In genomic region chr1:121343966-121344365, GRCm38 (mm10) we compare ENCODE assay signal across 18 mouse cellular contexts. TPM values are rescaled to one million over a fixed set of nuclear protein-coding genes. Genes with fewer than 3 reads are reported as not detected.
DNase-seq lines count a peak whose midpoint lies in the region; ATAC-seq and TF ChIP-seq lines count a peak whose summit lies in the region.
"Had no signal": no experiment of that assay in that cellular context is flagged by ENCODE, and none has a peak within 500 bp of the region (broad histone marks: within the 10 kb centered on the region; RNA-seq: fewer than 3 reads in every experiment).

No protein-coding gene starts in this region.

- peak; percentile 47 for DNase-seq in liver, adult 2 months (ENCODE audit: extremely low read depth, low read depth, low spot score)
- peak; percentile 64 for DNase-seq in lung, postnatal 0 days (ENCODE audit: low spot score)
- no peak for DNase-seq in lung, postnatal 36 days
- no peak for DNase-seq in stomach, postnatal 0 days (ENCODE audit: low spot score)
- DNase-seq in B cell, adult 2 months, result no peak
- DNase-seq: adrenal gland, adult 8-10 months; adrenal gland, postnatal 36 days; cerebellum, adult 2 months; cerebellum, postnatal 10 days; forebrain, postnatal 0 days; gastrocnemius, postnatal 14 days; heart, postnatal 36 days had no signal

- H3K79me2 ChIP-seq in liver, adult 2 months (ENCODE audit: control insufficient read depth, insufficient read depth, low read length), result no peaks in the 10 kb centered on the region

- H3K27me3 ChIP-seq in liver, adult 2 months (ENCODE audit: control insufficient read depth, insufficient read depth, low read length), result no peaks in the 10 kb centered on the region
- no peaks in the 10 kb centered on the region for H3K27me3 ChIP-seq in liver, embryonic 12.5 days (replicated peaks)
- H3K27me3 ChIP-seq in lung, postnatal 0 days (replicated peaks; ENCODE audit: insufficient read depth, low read length), result no peaks in the 10 kb centered on the region
- no peaks in the 10 kb centered on the region for H3K27me3 ChIP-seq in stomach, embryonic 14.5 days (ENCODE audit: control insufficient read depth, insufficient read depth, low read length)
- no peaks in the 10 kb centered on the region for H3K27me3 ChIP-seq in stomach, postnatal 0 days (ENCODE audit: control insufficient read depth, insufficient read depth, low read length)
- H3K27me3 ChIP-seq: forebrain, embryonic 13.5 days; heart, embryonic 13.5 days; hindbrain, embryonic 12.5 days had no signal

- no peak overlapping the region for H3K4me2 ChIP-seq in liver, embryonic 12.5 days
- no peak overlapping the region for H3K4me2 ChIP-seq in lung, postnatal 0 days (replicated peaks; ENCODE audit: low read depth, low read length)
- H3K4me2 ChIP-seq in stomach, embryonic 14.5 days (replicated peaks; ENCODE audit: low read depth, low read length), result no peak overlapping the region
- no peak overlapping the region for H3K4me2 ChIP-seq in stomach, postnatal 0 days (replicated peaks; ENCODE audit: low read depth)
- H3K4me2 ChIP-seq: forebrain, embryonic 13.5 days; heart, embryonic 13.5 days; hindbrain, embryonic 12.5 days had no signal

- no peak for TF ChIP-seq CTCF in liver, adult 2 months (IDR thresholded peaks at IDR 0.05; ENCODE audit: low read depth, low read length)
- TF ChIP-seq CTCF in lung, postnatal 0 days (IDR thresholded peaks at IDR 0.05), result no peak
- no peak for TF ChIP-seq CTCF in stomach, postnatal 0 days (IDR thresholded peaks at IDR 0.05; ENCODE audit: low read depth)

- no peaks in the 10 kb centered on the region for H3K9me3 ChIP-seq in liver, embryonic 12.5 days (replicated peaks)
- no peaks in the 10 kb centered on the region for H3K9me3 ChIP-seq in lung, postnatal 0 days (ENCODE audit: low read length)
- no peaks in the 10 kb centered on the region for H3K9me3 ChIP-seq in stomach, embryonic 14.5 days (ENCODE audit: control insufficient read depth, low read depth, low read length)
- no peaks in the 10 kb centered on the region for H3K9me3 ChIP-seq in stomach, postnatal 0 days (ENCODE audit: control insufficient read depth, low read length)
- H3K9me3 ChIP-seq: embryonic facial prominence, embryonic 10.5 days; forebrain, embryonic 13.5 days; heart, embryonic 13.5 days; hindbrain, embryonic 12.5 days had no signal

- H3K36me3 ChIP-seq in liver, adult 2 months (ENCODE audit: control insufficient read depth, insufficient read depth, low read length), result no peaks in the 10 kb centered on the region
- H3K36me3 ChIP-seq in liver, embryonic 12.5 days, result no peaks in the 10 kb centered on the region
- H3K36me3 ChIP-seq in lung, postnatal 0 days (ENCODE audit: insufficient read depth, low read length), result no peaks in the 10 kb centered on the region
- no peaks in the 10 kb centered on the region for H3K36me3 ChIP-seq in stomach, embryonic 14.5 days (ENCODE audit: control insufficient read depth, insufficient read depth, low read length)
- no peaks in the 10 kb centered on the region for H3K36me3 ChIP-seq in stomach, postnatal 0 days (ENCODE audit: control insufficient read depth, insufficient read depth, low read length)
- H3K36me3 ChIP-seq: embryonic facial prominence, embryonic 10.5 days; heart, embryonic 13.5 days; hindbrain, embryonic 12.5 days had no signal

- no peak for TF ChIP-seq EP300 in lung, postnatal 0 days (IDR thresholded peaks at IDR 0.05)
- no peak for TF ChIP-seq EP300 in stomach, postnatal 0 days (optimal IDR thresholded peaks at IDR 0.05)

- H3K27ac ChIP-seq in liver, adult 2 months (replicated peaks; ENCODE audit: insufficient read depth, low read depth, low read length), result no peak overlapping the region
- no peak overlapping the region for H3K27ac ChIP-seq in liver, embryonic 12.5 days
- no peak overlapping the region for H3K27ac ChIP-seq in lung, postnatal 0 days (ENCODE audit: low read length)
- no peak overlapping the region for H3K27ac ChIP-seq in stomach, embryonic 14.5 days (ENCODE audit: low read length)
- H3K27ac ChIP-seq in stomach, postnatal 0 days (replicated peaks), result 0 out of 2 replicates have a peak overlapping the region, but pooled peaks have one; percentile 45
- H3K27ac ChIP-seq: embryonic facial prominence, embryonic 10.5 days; forebrain, embryonic 13.5 days; heart, embryonic 13.5 days; hindbrain, embryonic 12.5 days had no signal

- no peak for TF ChIP-seq POLR2A in liver, adult 2 months (IDR thresholded peaks at IDR 0.05; ENCODE audit: extremely low read depth, insufficient read depth, low read length)

- peaks cover 9% of the 10 kb centered on the region for H3K4me1 ChIP-seq in liver, adult 2 months (ENCODE audit: control insufficient read depth, insufficient read depth, low read length)
- H3K4me1 ChIP-seq in liver, embryonic 12.5 days, result no peaks in the 10 kb centered on the region
- no peaks in the 10 kb centered on the region for H3K4me1 ChIP-seq in lung, postnatal 0 days (ENCODE audit: insufficient read depth, low read depth, low read length)
- no peaks in the 10 kb centered on the region for H3K4me1 ChIP-seq in stomach, embryonic 14.5 days (ENCODE audit: control insufficient read depth, insufficient read depth, low read length)
- H3K4me1 ChIP-seq in stomach, postnatal 0 days (replicated peaks; ENCODE audit: control insufficient read depth, insufficient read depth), result no peaks in the 10 kb centered on the region
- H3K4me1 ChIP-seq: embryonic facial prominence, embryonic 10.5 days; forebrain, embryonic 13.5 days; heart, embryonic 13.5 days; hindbrain, embryonic 12.5 days had no signal

- no peak overlapping the region for H3K4me3 ChIP-seq in liver, adult 2 months (ENCODE audit: insufficient read depth, low read depth, low read length)
- H3K4me3 ChIP-seq in liver, embryonic 12.5 days, result no peak overlapping the region
- H3K4me3 ChIP-seq in lung, postnatal 0 days (ENCODE audit: low read depth, low read length), result no peak overlapping the region
- H3K4me3 ChIP-seq in stomach, embryonic 14.5 days (ENCODE audit: low read depth, low read length), result no peak overlapping the region
- H3K4me3 ChIP-seq in stomach, postnatal 0 days (ENCODE audit: low read depth, low read length), result no peak overlapping the region
- H3K4me3 ChIP-seq: embryonic facial prominence, embryonic 10.5 days; forebrain, embryonic 13.5 days; heart, embryonic 13.5 days; hindbrain, embryonic 12.5 days had no signal

- H3K9ac ChIP-seq in liver, adult 2 months (ENCODE audit: low read depth, low read length), result no peak overlapping the region
- no peak overlapping the region for H3K9ac ChIP-seq in liver, embryonic 12.5 days
- H3K9ac ChIP-seq in lung, postnatal 0 days (replicated peaks; ENCODE audit: low read depth), result no peak overlapping the region
- H3K9ac ChIP-seq in stomach, embryonic 14.5 days (replicated peaks; ENCODE audit: low read depth, low read length), result no peak overlapping the region
- no peak overlapping the region for H3K9ac ChIP-seq in stomach, postnatal 0 days (ENCODE audit: low read length)
- H3K9ac ChIP-seq: forebrain, embryonic 13.5 days; forebrain, postnatal 0 days; heart, embryonic 13.5 days; hindbrain, embryonic 12.5 days had no signal

- 39% methylated on average over 5 of the region's 5 CpGs for WGBS in liver, adult 2 months
- 39% methylated on average over 5 of the region's 5 CpGs for WGBS in liver, embryonic 12.5 days (ENCODE audit: insufficient replicate concordance)
- 31% methylated on average over 5 of the region's 5 CpGs for WGBS in lung, postnatal 0 days
- WGBS in stomach, embryonic 14.5 days, result 45% methylated on average over 5 of the region's 5 CpGs
- 32% methylated on average over 5 of the region's 5 CpGs for WGBS in stomach, postnatal 0 days

- no peak for ATAC-seq in liver, embryonic 12.5 days
- peak; percentile 78 for ATAC-seq in lung, postnatal 0 days
- ATAC-seq in stomach, embryonic 14.5 days (ENCODE audit: insufficient number of reproducible peaks, insufficient read depth, low FRiP score, low read depth), result peak; percentile 79
- peak; percentile 88 for ATAC-seq in stomach, postnatal 0 days (ENCODE audit: low FRiP score, low TSS enrichment)
- ATAC-seq: forebrain, embryonic 13.5 days; forebrain, postnatal 0 days had no signal

RNA-seq across cellular contexts. Expression of gene Insig2, which starts 11.6 kb away (rescaled TPM):
- total RNA-seq in liver, adult 2 months (2014; rRNA removed), result 178 and 228 TPM in 2 replicates
- 166 and 243 TPM in 2 replicates for polyA plus RNA-seq in liver, adult 2 months (2012; rRNA removed)
- polyA plus RNA-seq in liver, embryonic 12.5 days (2016; fragmentation: Nextera tagmentation; extraction: Ambion mirVana), result 9.3 and 9.8 TPM in 2 replicates
- 60.0 and 69.6 TPM in 2 replicates for polyA plus RNA-seq in lung, postnatal 0 days (2015; fragmentation: Nextera tagmentation; extraction: Ambion mirVana)
- polyA plus RNA-seq in stomach, embryonic 14.5 days (2014; fragmentation: Nextera tagmentation; extraction: Ambion mirVana), result 17.4 and 18.9 TPM in 2 replicates
- 34.9 and 42.8 TPM in 2 replicates for polyA plus RNA-seq in stomach, postnatal 0 days (2015; fragmentation: Nextera tagmentation; extraction: Ambion mirVana)

Comparison
In these comparisons a context has a peak if more than half of its experiments do, and no peak if none do; other contexts are left out.
1. DNase-seq: peak in liver, adult 2 months (single experiment) and lung, postnatal 0 days (single experiment); none in lung, postnatal 36 days (single experiment), stomach, postnatal 0 days (single experiment) and B cell, adult 2 months (0 of 2).